Mouse (Mus musculus): ENCODE measurements around the gene Foxj3. TPM values are rescaled to one million over a fixed set of nuclear protein-coding genes. Genes with fewer than 3 reads are reported as not detected.
A peak's percentile ranks its signal among the peaks of the same experiment; 100 is the strongest.
"Not testable (repeated sequence)": the region's sequence is repeated elsewhere in the genome, so short reads cannot be mapped to it uniquely, and the experiment has no call there.

The Foxj3 gene
- total RNA-seq, 2 experiments from 2014 or later: 41.6 to 44.0 TPM

GRCm38 (mm10) chr4:119566322-119566835 lies 29.6 kb downstream of the Foxj3 start:
- no peak for DNase-seq
- intact Hi-C loops (cut with DNase I): no loop called here

- intact Hi-C loops (cut with DNase I): no loop called here
- DNase-seq: no peak
Observed at GRCm38 (mm10) chr4:119572682-119573081, 35.9 kb downstream of the Foxj3 start.

GRCm38 (mm10) chr4:119574504-119574903 lies 37.7 kb downstream of the Foxj3 start:
- intact Hi-C loops (cut with DNase I): no loop called here
- no peak for DNase-seq

GRCm38 (mm10) chr4:119575459-119575858 lies 38.7 kb downstream of the Foxj3 start:
- peak; percentile 21 to 24 for DNase-seq
- intact Hi-C loops (cut with DNase I): no loop called here

GRCm38 (mm10) chr4:119588037-119588436 lies 51.2 kb downstream of the Foxj3 start:
- no peak for DNase-seq
- intact Hi-C loops (cut with DNase I): no loop called here

GRCm38 (mm10) chr4:119589423-119589822 lies 52.6 kb downstream of the Foxj3 start:
- intact Hi-C loops (cut with DNase I): no loop called here
- DNase-seq: no peak

- intact Hi-C loops (cut with DNase I): no loop called here
- no peak for DNase-seq
Observed at GRCm38 (mm10) chr4:119590027-119590426, 53.2 kb downstream of the Foxj3 start.

GRCm38 (mm10) chr4:119592479-119592878 lies 55.7 kb downstream of the Foxj3 start:
- DNase-seq: no peak
- intact Hi-C loops (cut with DNase I): no loop called here

- no peak for DNase-seq
- intact Hi-C loops (cut with DNase I): no loop called here
Observed at GRCm38 (mm10) chr4:119594331-119594730, 57.5 kb downstream of the Foxj3 start.

GRCm38 (mm10) chr4:119599605-119600004 lies 62.8 kb downstream of the Foxj3 start:
- DNase-seq: no peak
- intact Hi-C loops (cut with DNase I): no loop called here

- intact Hi-C loops (cut with DNase I): no loop called here
Observed at GRCm38 (mm10) chr4:119609488-119609887, 72.7 kb downstream of the Foxj3 start.

GRCm38 (mm10) chr4:119614078-119614477 lies 77.3 kb downstream of the Foxj3 start:
- no peak for DNase-seq
- intact Hi-C loops (cut with DNase I): no loop called here

More at GRCm38 (mm10) chr4:119609488-119609887, 72.7 kb downstream of the Foxj3 start:
- DNase-seq: no peak

- DNase-seq: no peak
- intact Hi-C loops (cut with DNase I): no loop called here
Observed at GRCm38 (mm10) chr4:119614724-119615123, 77.9 kb downstream of the Foxj3 start.

- intact Hi-C loops (cut with DNase I): loop anchor here (2.0 to 10.0 kb wide), 2 partner anchors 87 to 381 kb away; partner anchors contain the start of gene Frg2f1
- no peak for DNase-seq
Observed at GRCm38 (mm10) chr4:119626081-119626645, 89.4 kb downstream of the Foxj3 start.

GRCm38 (mm10) chr4:119626876-119627275 lies 90.1 kb downstream of the Foxj3 start:
- intact Hi-C loops (cut with DNase I): loop anchor here (2.0 to 10.0 kb wide), 2 partner anchors 88 to 382 kb away; partner anchors contain the start of gene Frg2f1
- no peak for DNase-seq

- no peak for DNase-seq
- intact Hi-C loops (cut with DNase I): loop anchor here (2.0 to 10.0 kb wide), 2 partner anchors 89 to 383 kb away; partner anchors contain the start of gene Frg2f1
Observed at GRCm38 (mm10) chr4:119627317-119627716, 90.5 kb downstream of the Foxj3 start.

- not testable (repeated sequence) for DNase-seq
- intact Hi-C loops (cut with DNase I): loop anchor here (10.0 kb wide), 1 partner anchor 384 kb away; no protein-coding TSS in a partner anchor
Observed at GRCm38 (mm10) chr4:119628363-119628762, 91.6 kb downstream of the Foxj3 start.

GRCm38 (mm10) chr4:119631115-119631919 lies 94.5 kb downstream of the Foxj3 start:
- DNase-seq: peak; percentile 57 to 74
- intact Hi-C loops (cut with DNase I): loop anchor here (1.0 to 5.0 kb wide), 4 partner anchors 38 to 471 kb away; no protein-coding TSS in a partner anchor

- intact Hi-C loops (cut with DNase I): loop anchor here (5.0 kb wide), 2 partner anchors 180 to 470 kb away; no protein-coding TSS in a partner anchor
- DNase-seq: no peak
Observed at GRCm38 (mm10) chr4:119632721-119633120, 95.9 kb downstream of the Foxj3 start.

GRCm38 (mm10) chr4:119633342-119633741 lies 96.5 kb downstream of the Foxj3 start:
- intact Hi-C loops (cut with DNase I): loop anchor here (5.0 kb wide), 2 partner anchors 179 to 469 kb away; no protein-coding TSS in a partner anchor
- DNase-seq: no peak

- intact Hi-C loops (cut with DNase I): loop anchor here (5.0 kb wide), 2 partner anchors 178 to 468 kb away; no protein-coding TSS in a partner anchor
- DNase-seq: no peak
Observed at GRCm38 (mm10) chr4:119633948-119634347, 97.1 kb downstream of the Foxj3 start.
